Mouse (Mus musculus): ENCODE measurements around the gene Tmem33.
A peak's percentile ranks its signal among the peaks of the same experiment; 100 is the strongest.

Gene Tmem33

GRCm38 (mm10) chr5:67260531-67261371 is at the start of gene Tmem33:
Gene Tmem33 (plus strand): TSS chr5:67260565.
- ATAC-seq (ENCODE audit: insufficient number of reproducible peaks, low FRiP score, low TSS enrichment): peak; percentile 93

- no peak for ATAC-seq (ENCODE audit: insufficient number of reproducible peaks, low FRiP score, low TSS enrichment)
Measured at GRCm38 (mm10) chr5:67213168-67213567, 47.2 kb upstream of the Tmem33 start.

- ATAC-seq (ENCODE audit: insufficient number of reproducible peaks, low FRiP score, low TSS enrichment): no peak
Measured at GRCm38 (mm10) chr5:67215121-67216030, 45.0 kb upstream of the Tmem33 start.

GRCm38 (mm10) chr5:67216031-67216778 is 44.2 kb upstream of the Tmem33 start:
- no peak for ATAC-seq (ENCODE audit: insufficient number of reproducible peaks, low FRiP score, low TSS enrichment)

- ATAC-seq (ENCODE audit: insufficient number of reproducible peaks, low FRiP score, low TSS enrichment): no peak
Measured at GRCm38 (mm10) chr5:67216779-67217095, 43.6 kb upstream of the Tmem33 start.

GRCm38 (mm10) chr5:67221901-67222300 is 38.5 kb upstream of the Tmem33 start:
- ATAC-seq (ENCODE audit: insufficient number of reproducible peaks, low FRiP score, low TSS enrichment): no peak

GRCm38 (mm10) chr5:67222440-67223390 is 37.6 kb upstream of the Tmem33 start:
- ATAC-seq (ENCODE audit: insufficient number of reproducible peaks, low FRiP score, low TSS enrichment): no peak

- no peak for ATAC-seq (ENCODE audit: insufficient number of reproducible peaks, low FRiP score, low TSS enrichment)
Measured at GRCm38 (mm10) chr5:67223391-67224121, 36.8 kb upstream of the Tmem33 start.

GRCm38 (mm10) chr5:67224122-67224502 is 36.3 kb upstream of the Tmem33 start:
- no peak for ATAC-seq (ENCODE audit: insufficient number of reproducible peaks, low FRiP score, low TSS enrichment)

- ATAC-seq (ENCODE audit: insufficient number of reproducible peaks, low FRiP score, low TSS enrichment): no peak
Measured at GRCm38 (mm10) chr5:67225758-67226157, 34.6 kb upstream of the Tmem33 start.

GRCm38 (mm10) chr5:67227261-67227660 is 33.1 kb upstream of the Tmem33 start:
- ATAC-seq (ENCODE audit: insufficient number of reproducible peaks, low FRiP score, low TSS enrichment): no peak

GRCm38 (mm10) chr5:67227682-67228444 is 32.5 kb upstream of the Tmem33 start:
- ATAC-seq (ENCODE audit: insufficient number of reproducible peaks, low FRiP score, low TSS enrichment): no peak

- ATAC-seq (ENCODE audit: insufficient number of reproducible peaks, low FRiP score, low TSS enrichment): no peak
Measured at GRCm38 (mm10) chr5:67234682-67235081, 25.7 kb upstream of the Tmem33 start.

- no peak for ATAC-seq (ENCODE audit: insufficient number of reproducible peaks, low FRiP score, low TSS enrichment)
Measured at GRCm38 (mm10) chr5:67235462-67235861, 24.9 kb upstream of the Tmem33 start.

- ATAC-seq (ENCODE audit: insufficient number of reproducible peaks, low FRiP score, low TSS enrichment): no peak
Measured at GRCm38 (mm10) chr5:67236601-67237000, 23.8 kb upstream of the Tmem33 start.

- no peak for ATAC-seq (ENCODE audit: insufficient number of reproducible peaks, low FRiP score, low TSS enrichment)
Measured at GRCm38 (mm10) chr5:67238303-67238702, 22.1 kb upstream of the Tmem33 start.

GRCm38 (mm10) chr5:67241713-67242112 is 18.7 kb upstream of the Tmem33 start:
- no peak for ATAC-seq (ENCODE audit: insufficient number of reproducible peaks, low FRiP score, low TSS enrichment)

GRCm38 (mm10) chr5:67243231-67243630 is 17.1 kb upstream of the Tmem33 start:
- ATAC-seq (ENCODE audit: insufficient number of reproducible peaks, low FRiP score, low TSS enrichment): no peak

All from cerebellum, adult (tissue).